In the genomic region with DNA sequence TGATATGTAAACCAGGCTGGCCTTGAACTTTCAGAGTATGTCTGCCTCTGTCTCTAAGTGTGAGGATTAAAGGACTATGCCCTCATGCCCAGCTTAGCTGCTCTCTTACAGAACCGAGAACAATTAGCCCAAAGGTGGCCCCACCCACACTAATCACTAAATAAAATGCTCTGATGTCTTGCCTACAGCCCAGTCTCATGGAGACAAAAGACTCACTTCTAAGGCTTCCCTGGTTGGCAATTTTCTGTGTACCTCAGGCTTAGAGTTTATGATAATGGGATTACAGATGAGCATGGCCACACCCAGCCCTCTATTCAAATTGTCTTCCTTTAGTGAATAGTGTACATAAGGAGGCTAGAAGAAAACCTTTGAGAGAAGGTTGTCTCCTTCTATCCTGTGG, we compare ENCODE assay signal across 16 mouse cellular contexts.
"Had no signal": no experiment of that assay in that cellular context is flagged by ENCODE, and none has a peak within 500 bp of the region (broad histone marks: within the 10 kb centered on the region; RNA-seq: fewer than 3 reads in every experiment).

No protein-coding gene starts in this region.

- DNase-seq: kidney, adult 11 months; kidney, adult 9 months; kidney, postnatal 36 days; liver; liver, embryonic 13.5 days; liver, postnatal 0 days; lung, postnatal 14 days; right cerebral cortex, postnatal 14 days; thymus, adult 2 months; thymus, postnatal 25 days had no signal

- H3K9me3 ChIP-seq: limb, embryonic 12.5 days; liver, embryonic 13.5 days; lung, embryonic 15.5 days; megakaryocyte, embryonic 14.5 days; midbrain, embryonic 12.5 days had no signal

- H3K4me1 ChIP-seq: midbrain, embryonic 12.5 days had no signal

- H3K36me3 ChIP-seq: limb, embryonic 12.5 days; liver, embryonic 13.5 days; lung, embryonic 15.5 days; midbrain, embryonic 12.5 days had no signal

- H3K4me2 ChIP-seq: limb, embryonic 12.5 days; liver, embryonic 13.5 days; lung, embryonic 15.5 days; midbrain, embryonic 12.5 days had no signal

- H3K27me3 ChIP-seq: limb, embryonic 12.5 days; lung, embryonic 15.5 days; megakaryocyte, embryonic 14.5 days; midbrain, embryonic 12.5 days had no signal

- H3K4me3 ChIP-seq: layer of hippocampus, adult 2 months; limb, embryonic 12.5 days; liver, embryonic 13.5 days; lung, embryonic 15.5 days; megakaryocyte, embryonic 14.5 days; midbrain, embryonic 12.5 days had no signal

- H3K27ac ChIP-seq: layer of hippocampus, adult 2 months; limb, embryonic 12.5 days; liver, embryonic 13.5 days; lung, embryonic 15.5 days; macrophage; midbrain, embryonic 12.5 days had no signal

- H3K9ac ChIP-seq: limb, embryonic 12.5 days; liver, embryonic 13.5 days; liver, postnatal 0 days; lung, embryonic 15.5 days; midbrain, embryonic 12.5 days had no signal

- ATAC-seq: liver, postnatal 0 days had no signal
